Mouse (Mus musculus): ENCODE data around the gene Mylpf. TPM values are rescaled to one million over a fixed set of nuclear protein-coding genes. Genes with fewer than 3 reads are reported as not detected.
"Not testable (repeated sequence)": the region's sequence is repeated elsewhere in the genome, so short reads cannot be mapped to it uniquely, and the experiment has no call there.

Mylpf gene
- total RNA-seq, 2 experiments from 2014 or later: 37,212 to 46,634 TPM

DNA sequence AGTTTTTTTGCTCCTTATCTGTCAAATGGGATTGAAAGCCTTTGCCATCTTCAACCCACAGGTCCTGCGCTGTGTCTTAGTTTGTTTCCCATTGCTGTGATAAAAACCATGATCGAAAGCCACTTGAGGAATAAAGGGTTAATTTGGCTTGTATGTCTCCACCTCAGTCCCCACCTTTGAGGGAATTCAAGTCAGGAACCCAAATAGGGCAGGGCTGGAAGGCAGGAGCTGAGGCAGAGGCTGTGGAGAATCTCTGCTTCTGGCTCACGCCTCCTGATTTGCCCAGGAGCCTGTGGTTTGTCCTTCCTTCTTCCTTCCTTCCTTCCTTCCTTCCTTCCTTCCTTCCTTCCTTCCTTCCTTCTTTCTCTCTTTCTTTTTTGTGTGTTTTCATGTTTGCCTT lies 14.4 kb downstream of the Mylpf start:
- intact Hi-C loops (cut with DNase I): no loop called here
- DNase-seq: no peak

DNA sequence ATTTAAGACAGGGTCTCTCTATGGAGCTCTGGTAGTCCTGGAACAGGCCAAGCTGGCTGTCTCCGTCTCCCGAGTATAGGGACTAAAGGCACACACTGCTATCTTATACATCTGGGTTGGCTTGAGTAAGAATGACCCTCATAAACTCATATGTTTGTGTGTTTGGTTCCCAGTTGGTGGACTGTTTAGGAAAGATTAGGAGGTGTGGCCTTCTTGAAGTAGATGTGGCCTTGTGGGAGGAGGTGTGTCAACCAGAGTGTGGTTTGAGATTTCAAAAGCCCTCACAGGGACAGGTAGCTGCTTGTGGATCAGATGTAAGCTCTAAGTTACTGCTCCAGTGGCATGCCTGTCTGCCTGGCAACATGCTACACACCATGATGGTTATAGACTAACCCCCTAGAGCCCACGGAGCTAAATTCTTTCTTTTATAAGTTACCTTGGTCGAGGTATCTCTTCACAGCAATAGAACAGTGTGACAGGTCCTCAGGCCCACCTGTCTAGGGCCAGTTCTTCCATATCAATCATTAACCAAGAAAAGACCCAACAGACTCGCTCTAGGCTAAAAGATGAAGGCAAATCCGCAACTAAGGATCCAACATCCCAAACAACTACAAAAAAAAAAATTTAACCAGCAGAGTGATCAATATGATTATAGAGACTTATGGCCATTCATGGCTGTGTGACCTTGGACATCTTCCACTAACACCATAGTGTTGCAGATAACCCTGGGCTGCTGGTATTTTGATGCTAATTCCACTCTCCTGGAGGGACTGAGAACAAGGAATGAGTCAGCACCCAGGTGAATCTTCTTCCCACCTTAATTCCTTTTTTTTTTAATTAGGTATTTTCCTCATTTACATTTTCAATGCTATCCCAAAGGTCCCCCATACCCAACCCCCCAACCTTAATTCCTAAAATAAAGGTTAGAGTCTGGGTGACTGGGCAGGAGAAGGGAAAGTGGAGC lies 15.1 kb downstream of the Mylpf start:
- intact Hi-C loops (cut with DNase I): no loop called here
- no peak for DNase-seq

DNA sequence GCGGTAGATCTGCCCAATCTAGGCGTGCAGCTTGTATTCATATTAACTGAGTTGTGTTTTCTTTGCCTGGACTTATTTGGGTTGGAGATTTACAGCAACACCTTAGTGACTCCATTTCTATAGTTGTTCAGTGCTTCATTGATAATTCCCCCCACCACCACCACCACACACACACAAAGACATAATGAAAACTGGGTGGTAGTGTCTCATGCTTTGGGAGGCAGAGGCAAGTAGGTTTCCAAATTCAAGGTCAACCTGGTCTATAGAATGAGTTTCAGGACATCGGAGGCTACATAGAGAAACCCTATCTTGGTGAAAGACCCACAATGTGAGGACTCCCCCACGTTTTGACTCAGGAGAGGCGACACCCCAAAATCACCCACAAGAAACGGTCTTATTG lies 15.9 kb downstream of the Mylpf start:
- intact Hi-C loops (cut with DNase I): no loop called here
- DNase-seq: no peak

DNA sequence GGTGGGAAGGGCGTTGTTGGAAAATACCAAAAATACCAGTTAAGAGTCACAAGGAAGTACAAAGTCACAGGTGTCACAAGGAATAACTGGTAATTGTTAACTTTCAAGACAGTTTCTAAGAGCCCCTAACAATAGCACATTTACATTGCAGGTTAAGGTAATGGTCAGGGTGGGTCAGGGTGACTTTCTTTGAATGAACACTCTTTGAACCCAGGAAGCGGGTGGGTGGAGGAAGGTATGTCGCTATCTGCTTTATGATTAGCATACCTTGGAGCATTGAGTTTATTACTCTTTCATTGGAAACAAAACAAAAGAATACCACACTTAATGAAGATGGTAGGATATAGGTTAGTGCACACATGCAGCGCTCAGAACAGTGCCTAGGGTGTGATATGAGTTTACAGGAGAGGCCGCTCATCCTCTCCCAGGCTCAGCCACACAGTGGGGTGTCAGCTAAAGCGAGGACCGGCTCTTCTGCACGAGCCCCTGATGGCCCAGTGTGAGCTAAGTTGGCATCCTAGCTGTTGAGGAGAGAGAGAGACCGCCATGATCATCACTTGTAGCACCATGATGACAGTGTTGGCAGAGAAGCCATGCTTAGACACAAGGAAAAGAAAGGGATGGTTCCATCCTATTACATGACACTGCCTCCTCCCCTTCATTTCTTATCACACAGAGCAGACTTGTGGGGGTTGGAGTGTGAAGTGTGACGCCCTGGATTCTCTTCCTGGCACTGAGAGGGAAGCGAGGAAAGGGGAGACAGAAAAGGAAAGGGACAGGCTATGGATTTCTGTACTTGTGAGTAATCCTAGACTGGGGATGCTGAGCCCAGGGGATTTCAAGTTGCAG lies 16.7 kb downstream of the Mylpf start:
- no peak for DNase-seq
- intact Hi-C loops (cut with DNase I): no loop called here

DNA sequence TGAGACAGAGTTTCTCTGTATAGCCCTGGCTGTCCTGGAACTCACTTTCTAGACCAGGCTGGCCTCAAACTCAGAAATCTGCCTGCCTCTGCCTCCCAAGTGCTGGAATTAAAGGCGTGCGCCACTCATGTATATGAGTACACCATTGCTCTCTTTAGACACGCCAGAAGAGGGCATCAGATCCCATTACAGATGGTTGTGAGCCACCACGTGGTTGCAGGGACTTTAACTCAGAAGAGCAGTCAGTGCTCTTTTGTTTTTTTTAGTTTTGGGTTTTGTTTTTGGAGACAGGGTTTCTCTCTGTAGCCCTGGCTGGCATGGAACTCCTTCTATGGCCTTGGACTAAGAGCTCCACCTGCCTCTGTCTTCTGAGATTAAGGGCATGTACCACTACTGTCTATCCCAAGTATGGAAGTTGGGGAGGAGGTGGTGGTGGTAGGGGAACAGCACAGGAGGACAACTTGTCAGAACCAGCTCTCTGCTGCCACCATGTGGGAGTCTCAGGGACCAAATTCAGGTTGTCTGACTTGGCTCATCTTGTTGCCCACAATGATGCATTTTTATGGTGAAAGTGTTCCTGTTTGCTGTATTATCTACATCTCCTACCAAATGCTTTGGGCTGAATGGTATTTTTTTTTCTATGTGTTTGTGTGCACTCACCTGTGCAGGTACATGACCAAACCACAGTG lies 20.1 kb downstream of the Mylpf start:
- intact Hi-C loops (cut with DNase I): no loop called here
- DNase-seq: peak; percentile 63 to 75

DNA sequence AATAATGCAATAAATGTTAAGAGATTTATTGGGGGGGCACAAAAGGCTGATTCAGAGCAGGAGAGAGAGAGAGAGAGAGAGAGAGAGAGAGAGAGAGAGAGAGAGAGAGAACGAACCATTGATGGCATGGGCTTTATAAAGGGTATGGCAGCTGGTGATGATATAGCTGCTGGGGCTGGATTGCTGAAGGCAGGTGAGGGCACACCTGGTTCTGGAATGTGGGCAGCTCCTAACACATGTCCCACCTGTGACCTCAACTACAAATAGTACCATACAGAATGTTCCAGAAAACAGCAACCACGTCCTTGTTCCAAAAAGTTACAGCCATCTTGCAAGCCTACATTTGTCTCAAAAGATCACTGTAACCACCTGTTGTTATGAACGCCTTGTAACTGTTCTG lies 22.7 kb downstream of the Mylpf start:
- intact Hi-C loops (cut with DNase I): no loop called here
- DNase-seq: no peak

DNA sequence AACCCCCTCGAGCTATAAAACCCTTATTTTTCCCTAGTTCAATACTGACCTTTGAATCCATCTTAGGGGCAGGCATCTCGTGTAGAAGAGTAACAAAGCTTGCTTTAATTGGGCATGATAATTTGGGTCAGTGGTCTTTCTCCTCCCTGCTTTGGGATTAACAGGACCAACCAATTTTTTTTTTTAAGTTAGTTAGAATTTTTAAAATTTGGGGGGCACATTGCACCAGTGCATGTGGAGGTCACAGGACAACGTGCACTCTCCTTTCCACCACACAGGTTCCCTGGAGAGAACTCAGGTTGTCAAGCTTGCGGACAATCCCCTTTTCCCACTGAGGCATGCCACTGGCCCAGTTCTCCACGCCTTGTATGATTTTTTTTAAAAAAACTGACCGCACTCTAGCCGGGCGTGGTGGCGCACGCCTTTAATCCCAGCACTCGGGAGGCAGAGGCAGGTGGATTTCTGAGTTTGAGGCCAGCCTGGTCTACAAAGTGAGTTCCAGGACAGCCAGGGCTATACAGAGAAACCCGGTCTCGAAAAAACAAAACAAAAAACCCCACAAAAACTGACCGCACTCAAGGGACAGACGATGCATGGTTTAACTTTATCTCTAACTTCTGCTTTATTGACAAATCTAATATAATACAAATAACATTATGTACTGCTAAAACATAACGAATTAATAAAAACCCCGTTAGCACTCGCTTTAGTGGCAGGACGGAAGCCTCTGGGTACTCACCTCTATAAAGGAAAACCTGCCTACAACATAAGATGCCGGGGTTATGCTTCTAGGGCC lies 23.3 kb downstream of the Mylpf start:
- DNase-seq: no peak
- intact Hi-C loops (cut with DNase I): no loop called here

DNA sequence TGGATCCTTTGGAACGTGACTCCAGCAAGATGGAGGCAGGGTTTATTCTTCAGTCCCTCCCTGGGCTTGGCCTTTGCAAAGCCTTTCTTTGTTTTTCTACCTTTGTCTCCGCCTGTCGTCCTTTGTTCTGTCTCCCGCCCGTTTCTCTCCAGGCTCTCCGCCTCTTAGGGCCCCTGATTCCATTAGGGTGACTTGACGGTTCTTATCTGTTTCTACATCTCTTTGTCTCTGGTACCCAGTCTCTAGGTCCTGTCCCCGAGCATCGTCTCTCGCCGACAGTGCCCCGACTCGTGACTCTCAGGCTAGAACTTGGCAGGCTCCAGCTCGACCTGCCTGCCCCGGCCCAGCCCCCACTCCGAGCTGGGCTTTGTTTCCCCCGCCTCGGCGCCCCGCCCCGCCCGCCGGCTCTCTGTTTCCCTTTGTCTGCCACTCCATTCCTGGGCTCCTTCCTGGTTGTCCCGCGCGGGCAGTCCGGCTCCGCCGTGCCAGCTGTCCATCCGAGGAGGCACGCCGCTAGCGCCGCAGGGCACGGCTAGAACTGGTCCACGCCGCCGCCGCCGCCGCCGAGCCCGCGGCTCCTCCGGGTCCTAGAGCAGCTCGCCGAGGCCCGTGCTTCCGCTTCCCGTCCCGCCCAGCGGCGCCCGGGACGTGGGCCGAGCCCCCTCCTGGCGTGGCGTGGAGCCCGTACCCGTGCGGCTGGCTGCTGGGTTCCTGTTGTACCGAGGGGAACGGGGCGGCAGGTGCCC lies 24.1 kb downstream of the Mylpf start, which contains the start of the genes Zfp553 and Sept1:
Gene Zfp553 (plus strand): TSS at position 440 of the 746 bp plus-strand sequence.
Gene Sept1 (minus strand): TSS at position 509 of the 746 bp plus-strand sequence.
- peak; percentile 70 to 80 for DNase-seq
- intact Hi-C loops (cut with DNase I): no loop called here

DNA sequence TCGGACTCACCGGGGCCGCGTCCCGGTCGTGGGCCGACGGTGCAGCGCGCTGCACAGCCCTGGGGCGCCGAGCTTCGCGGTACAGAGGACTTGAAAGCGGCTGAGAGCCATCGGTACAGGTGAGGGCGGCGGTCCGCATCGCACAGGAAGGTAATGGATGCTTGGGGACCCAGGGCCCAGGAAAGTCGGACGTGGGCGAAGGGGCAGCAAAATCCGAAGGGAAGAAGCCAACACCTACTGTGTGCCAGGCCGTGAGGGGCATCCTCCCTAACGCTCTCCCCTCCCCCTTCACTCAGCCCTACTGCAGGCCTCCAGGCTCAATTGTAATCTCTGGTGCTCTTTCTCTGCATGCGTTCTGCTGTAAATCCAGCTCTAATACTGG lies 24.7 kb downstream of the Mylpf start:
- intact Hi-C loops (cut with DNase I): no loop called here

DNA sequence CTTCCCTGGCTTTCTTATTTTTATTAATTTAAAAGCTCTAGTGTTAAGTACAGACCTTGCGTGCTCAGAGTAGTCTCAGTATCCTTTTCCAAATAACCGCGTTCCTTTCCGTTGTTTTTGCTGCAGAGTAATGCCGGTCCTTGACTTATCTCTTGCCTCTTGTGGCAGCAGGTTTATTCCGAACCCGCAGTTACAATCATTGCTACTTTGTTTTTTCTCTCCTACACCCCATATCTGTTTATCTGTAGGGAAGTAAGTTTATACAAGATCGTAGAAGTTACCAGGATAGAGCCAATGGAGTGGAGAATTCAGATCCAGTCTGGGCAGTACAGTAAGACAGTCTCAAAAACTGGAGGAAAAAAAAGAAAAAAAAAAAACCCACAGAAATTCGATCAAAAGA lies 25.1 kb downstream of the Mylpf start:
- no peak for DNase-seq
- intact Hi-C loops (cut with DNase I): no loop called here

More for the DNA sequence above, 24.7 kb downstream of the Mylpf start:
- no peak for DNase-seq

DNA sequence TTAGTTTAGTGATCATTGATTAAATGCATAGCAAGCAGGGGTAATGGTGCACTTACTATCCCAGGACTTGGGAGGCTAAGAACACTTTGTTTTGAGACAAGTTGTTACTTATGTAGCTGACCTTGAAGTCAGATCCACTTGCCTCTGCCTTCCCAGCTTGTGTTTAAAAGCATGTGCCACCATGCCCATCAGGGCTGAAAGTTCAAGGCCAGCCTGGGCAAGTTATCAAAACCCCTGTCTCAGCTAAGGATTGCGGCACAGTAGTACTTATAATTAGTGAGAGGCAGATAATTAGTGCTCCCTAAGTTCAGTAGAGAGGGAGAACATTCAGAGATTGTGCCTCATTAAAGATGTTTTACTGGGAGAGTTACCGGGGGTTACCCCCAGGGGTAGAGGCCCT lies 26.1 kb downstream of the Mylpf start:
- intact Hi-C loops (cut with DNase I): no loop called here
- no peak for DNase-seq

DNA sequence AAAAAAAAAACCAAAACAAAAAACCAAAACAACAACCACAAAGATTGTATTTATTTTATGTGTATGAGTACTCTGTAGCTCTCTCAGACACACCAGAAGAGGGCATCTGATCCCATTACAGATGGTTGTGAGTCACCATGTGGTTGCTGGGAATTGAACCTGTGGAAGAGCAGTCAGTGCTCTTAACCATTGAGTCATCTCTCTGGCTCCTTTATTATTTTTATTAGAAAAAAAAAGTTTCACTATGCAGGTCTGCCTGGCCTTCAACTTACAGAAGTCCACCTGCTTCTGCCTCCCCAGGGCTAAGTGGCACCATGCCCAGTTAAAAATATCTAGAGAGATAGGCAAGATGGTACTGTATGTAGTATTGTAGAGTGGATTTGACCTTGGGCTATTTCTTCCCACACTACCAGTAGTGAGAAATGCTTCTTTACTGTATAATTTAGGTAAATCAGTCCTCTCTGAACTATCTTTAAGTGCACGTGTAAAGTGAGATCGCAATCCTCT lies 34.7 kb downstream of the Mylpf start:
- intact Hi-C loops (cut with DNase I): no loop called here

DNA sequence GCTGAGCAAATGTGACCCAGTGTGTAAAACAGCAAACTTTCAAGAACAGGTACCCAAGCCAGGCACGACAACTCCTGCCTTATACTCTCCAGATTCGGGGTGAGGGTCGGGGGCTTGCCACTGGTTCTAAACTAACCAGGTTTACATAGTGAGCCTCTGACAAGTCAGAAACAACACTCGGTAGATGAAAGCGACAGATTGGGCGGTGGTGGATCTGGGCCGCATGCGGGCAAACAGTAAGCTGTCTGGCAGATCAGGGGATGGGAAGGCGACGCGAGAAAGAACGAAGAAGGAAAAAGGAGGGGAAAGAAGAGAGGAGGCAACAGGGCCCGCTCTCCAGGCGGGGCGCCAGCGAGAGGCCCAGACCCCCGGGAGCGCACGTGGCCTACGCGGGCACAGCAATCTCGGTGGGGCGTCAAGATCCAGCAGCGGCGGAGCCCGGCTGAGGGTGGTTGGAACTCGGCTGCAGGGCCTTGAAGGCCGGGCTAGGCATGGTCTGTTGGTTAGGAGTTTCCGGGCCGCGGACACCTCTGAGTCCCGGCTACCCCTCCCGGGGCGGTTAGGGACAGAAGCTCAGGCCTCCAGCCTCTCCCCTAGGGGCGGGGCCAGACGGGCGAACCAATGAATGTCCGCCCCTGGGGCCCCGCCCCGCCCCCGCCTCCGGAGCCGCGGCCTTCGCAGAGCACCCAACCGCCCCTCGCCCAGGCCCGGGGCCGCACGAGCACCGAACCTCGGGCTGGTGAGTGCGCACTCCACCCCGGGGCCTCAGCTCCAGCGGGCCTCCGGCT lies 35.4 kb downstream of the Mylpf start, which contains the start of gene Zfp771:
Gene Zfp771 (plus strand): TSS at position 405 of the 788 bp plus-strand sequence.
- DNase-seq: peak; percentile 91 to 97
- intact Hi-C loops (cut with DNase I): no loop called here

More for the DNA sequence above, 34.7 kb downstream of the Mylpf start:
- DNase-seq: no peak

DNA sequence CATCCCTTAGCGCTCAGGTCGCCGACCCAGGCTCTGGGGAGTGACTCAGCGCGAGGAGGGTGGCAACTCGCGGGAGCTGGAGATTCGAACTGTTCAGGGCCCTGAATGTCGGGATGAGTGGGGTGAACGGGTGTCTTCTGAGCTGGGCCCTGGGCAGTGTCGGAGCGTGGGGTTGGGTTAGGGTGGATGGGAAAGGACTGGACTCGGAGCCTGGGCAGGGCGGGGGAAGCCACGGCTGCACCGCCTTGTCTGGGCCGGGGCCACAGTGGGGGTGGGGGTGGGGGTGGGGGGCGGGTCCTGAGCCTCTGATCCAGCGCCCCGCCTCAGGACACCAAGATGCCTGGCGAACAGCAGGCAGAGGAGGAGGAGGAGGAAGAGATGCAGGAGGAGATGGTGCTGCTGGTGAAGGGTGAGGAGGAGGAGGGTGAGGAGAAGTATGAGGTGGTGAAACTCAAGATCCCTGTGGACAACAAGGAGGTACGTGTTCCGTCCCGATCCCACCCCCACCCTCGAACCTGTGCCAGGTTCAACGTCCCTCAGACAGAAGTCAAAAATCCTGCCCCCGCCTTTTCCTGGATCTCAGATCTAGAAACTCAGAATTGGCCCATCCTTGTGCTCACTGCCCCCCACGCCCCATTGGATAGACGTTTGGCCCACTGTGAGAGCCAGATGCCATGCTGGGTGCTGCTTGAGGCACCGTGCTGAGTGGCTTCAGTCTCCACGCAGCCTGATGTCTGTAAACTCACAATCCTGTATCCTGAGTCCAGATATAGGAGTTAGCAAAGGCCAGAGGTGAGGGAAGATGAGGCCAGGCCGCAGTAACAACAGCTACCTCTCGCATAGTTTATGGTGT lies 36.2 kb downstream of the Mylpf start:
- DNase-seq: peak in 1 of 2 experiments; percentile 54
- intact Hi-C loops (cut with DNase I): no loop called here

DNA sequence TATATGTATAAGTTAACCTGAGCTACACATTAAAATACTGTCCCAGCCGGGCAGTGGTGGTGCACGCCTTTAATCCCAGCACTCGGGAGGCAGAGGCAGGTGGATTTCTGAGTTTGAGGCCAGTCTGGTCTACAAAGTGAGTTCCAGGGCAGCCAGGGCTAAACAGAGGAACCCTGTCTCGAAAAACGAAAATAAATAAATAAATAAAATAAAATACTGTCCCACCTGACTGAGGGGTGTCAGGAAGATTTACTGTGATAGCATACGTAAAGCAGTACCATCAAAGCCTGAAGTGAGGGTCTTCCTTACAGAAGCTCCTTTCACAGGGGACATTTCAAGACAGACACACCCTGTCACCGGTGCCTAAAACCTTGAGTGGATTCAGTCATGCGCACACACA lies 41.8 kb downstream of the Mylpf start:
- DNase-seq; intact Hi-C loops (cut with DNase I): not testable (repeated sequence)

DNA sequence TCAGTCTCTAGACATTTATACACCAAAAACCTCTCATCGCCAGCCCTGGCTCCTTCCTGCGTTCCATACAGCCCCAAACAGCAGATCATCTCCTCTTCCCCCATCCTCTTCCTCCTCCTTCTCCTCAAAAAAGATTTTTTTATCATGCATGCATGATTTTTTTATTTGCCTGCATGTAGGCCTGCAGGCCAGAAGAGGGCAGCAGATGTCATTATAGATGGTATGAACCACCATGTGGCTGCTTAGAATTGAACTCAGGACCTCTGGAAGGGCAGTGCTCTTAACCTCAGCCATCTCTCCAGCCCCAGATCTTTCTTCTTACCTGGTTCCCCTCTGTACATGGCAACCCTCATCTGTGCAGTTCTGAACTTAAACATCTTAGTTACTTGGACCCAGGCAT lies 43.7 kb downstream of the Mylpf start:
- intact Hi-C loops (cut with DNase I): no loop called here
- DNase-seq: no peak

DNA sequence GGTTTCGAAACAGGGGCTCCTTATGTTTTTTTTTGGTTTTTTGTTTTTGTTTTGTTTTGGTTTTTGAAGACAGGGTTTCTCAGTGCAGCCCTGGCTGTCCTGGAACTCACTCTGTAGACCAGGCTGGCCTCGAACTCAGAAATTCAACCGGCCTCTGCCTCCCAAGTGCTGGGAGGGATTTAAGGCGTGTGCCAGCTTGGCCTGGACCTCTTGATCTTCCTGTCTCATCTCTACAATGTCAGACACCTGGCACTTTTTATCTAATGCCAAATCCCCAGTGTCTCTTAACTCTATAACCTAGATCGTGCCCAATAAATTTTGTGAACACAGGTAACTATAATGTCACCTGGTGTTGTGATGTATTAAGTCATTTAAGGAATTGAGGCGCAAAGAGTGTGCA lies 44.7 kb downstream of the Mylpf start:
- intact Hi-C loops (cut with DNase I): no loop called here
- DNase-seq: no peak

Measured in gastrocnemius, postnatal 36 days (tissue).